Mouse (Mus musculus): ENCODE measurements around the gene Slc6a1.
"Not testable (repeated sequence)": the region's sequence is repeated elsewhere in the genome, so short reads cannot be mapped to it uniquely, and the experiment has no call there.

Gene Slc6a1

DNA sequence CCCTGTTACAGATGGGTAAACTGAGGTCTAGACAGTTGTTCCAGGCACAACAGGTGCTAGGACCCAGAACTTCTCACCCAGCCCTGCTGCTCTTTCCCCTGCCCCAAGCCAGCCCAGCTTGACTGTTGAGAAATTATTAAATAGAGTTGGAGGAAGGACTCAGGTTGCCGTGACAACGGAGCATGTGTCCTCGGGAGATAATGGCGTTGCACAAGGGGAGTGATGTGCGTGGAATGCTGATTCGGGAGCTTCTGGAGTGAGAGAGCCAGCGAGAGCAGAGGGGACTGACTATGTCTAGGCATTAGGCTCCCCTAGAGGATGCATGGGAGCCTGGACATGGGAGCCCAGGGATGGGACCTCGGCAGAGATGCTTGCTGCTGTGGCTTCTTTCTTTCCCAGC lies 7.7 kb downstream of the Slc6a1 start:
- no peak for DNase-seq (ENCODE audit: low read depth)

GRCm38 (mm10) chr6:114290929-114291328 lies 8.5 kb downstream of the Slc6a1 start:
- no peak for DNase-seq (ENCODE audit: low read depth)

DNA sequence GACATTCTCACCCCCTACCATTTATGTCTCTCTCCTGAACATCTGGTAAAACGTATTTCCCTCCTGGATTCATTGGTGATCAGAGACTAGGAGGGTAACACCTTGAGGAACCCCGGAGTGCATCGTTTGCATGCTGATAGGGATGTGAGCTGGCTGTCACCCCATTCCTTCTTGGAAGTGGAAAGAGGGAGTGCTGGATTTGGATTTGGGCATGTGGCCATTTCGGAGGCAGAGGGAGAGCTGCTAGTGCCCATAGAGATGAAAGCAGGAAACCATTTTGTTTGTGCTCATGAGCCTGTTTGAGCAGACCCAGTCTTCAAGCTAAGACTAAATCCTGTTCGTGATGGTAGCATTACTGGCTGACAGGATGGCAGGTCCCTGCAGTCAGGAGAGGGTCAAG lies 9.0 kb downstream of the Slc6a1 start:
- no peak for DNase-seq (ENCODE audit: low read depth)

DNA sequence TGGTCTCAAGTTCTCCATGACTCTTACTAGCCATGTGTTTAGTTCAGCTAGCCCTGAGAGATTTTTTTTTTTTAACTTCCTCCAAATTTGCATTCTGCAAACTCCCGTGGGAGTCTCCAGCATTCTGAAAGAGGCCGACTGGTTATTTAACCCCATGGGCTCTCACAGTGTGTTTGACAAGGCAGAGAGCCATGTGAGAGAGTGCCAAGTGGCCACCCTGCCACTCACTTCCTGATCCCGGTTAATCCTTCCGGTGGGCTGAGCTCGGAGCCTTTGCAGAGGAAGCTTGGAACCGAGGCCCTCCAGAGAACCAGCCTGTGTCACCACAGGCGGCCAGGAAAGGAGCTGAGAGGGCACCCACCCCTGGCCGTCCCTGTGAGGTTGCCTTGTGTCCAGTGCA lies 11.1 kb downstream of the Slc6a1 start:
- DNase-seq (ENCODE audit: low read depth), result no peak

DNA sequence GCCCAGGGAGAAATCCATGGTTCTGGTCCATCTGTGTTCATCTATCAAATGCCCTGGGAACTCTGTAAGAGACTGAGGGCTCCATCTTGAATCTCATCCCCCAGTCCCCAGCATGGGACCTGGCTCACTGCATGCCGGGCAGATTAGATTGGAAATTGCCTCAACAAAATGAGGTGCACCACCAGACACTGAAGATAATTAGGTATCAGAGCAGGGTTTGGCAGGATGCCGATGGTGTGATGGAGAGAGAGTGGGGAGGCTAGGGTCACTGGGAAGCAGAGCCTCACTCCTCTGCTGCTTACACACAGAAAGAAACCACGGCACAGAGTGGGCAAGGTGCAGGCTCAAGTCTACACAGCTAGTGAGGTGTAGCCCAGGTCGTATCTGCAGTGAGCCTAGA lies 12.7 kb downstream of the Slc6a1 start:
- DNase-seq (ENCODE audit: low read depth), result no peak

DNA sequence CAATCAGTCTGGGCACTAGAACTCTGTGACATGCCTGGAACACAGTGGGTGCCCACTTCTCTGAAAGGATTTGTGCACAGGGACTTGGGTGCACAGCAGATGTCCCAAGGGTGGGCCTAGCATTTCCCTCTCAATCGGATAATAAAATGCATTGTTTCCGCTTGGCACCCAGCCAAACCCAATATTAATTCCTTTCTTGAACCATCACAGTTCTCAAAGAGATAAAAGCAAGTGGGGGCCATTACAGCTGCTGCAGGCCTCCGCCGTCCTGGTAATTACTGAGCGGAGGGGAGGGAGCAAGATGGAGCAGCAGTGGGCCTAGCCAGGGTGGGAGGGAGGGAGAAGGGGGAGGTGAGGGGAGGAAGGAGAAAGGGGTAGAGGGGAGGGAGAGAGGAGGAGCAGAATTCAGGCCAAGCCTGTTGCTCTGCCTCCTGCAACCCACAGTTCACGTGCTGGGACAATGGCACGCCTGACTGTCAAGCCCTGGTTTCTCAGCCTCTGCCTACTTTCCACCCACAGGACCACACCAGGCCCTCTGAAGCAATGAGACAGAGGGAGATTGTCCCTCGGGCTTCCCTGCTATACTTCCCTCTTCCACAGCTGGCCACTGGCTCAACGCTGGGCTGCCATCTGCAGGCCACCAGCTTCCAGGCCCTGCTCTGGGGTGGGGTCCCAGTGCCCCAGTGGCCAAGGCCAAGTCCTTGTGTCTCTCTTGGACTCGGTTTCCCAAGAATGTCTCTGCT lies 15.0 kb downstream of the Slc6a1 start:
- no peak for DNase-seq (ENCODE audit: low read depth)

- no peak for DNase-seq (ENCODE audit: low read depth)
These were observed 17.3 kb downstream of the Slc6a1 start for GRCm38 (mm10) chr6:114299699-114300098.

- DNase-seq (ENCODE audit: low read depth), result no peak
These were observed 18.3 kb downstream of the Slc6a1 start for GRCm38 (mm10) chr6:114300737-114301136.

GRCm38 (mm10) chr6:114304668-114305067 lies 22.2 kb downstream of the Slc6a1 start:
- DNase-seq (ENCODE audit: low read depth), result no peak

- no peak for DNase-seq (ENCODE audit: low read depth)
These were observed 38.1 kb downstream of the Slc6a1 start for GRCm38 (mm10) chr6:114320511-114320910.

DNA sequence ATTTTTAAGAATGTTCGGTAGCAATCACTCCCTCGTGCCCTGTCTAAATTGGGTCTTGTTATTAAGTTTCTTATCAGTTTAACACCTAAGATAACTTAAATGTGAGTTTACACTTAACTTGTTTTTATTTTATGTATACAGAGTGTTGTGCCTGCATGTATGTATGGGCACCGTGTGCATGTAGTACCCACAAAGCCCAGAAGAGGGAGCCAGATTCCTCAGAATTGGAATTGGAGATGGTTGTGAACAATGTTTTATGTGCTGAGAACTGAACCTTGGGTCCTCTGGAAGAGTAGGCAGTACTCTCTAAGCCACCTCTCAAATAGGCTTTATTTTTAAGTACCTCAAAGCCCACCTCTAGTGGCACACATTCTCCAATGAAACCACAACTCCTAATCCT lies 38.7 kb downstream of the Slc6a1 start:
- DNase-seq (ENCODE audit: low read depth), result no peak

DNA sequence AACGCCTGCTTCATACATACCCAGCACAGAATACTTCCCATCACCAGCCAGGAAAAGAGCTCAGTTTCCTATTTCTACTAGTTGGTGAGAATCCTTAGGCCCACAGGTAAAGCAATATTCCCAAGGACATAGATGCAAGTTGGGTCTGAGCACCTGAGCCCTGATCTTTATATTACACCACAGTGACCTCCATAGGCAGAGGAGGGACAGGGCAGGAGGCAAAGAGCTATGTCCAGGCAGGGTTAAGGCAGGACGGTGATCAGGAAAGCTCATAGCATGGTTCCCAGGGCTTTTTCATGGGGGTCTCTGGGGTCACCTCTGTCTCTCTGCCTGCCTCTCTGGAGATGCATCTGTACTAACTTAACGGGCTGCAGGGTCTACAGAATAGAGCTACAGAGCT lies 40.5 kb downstream of the Slc6a1 start:
- DNase-seq (ENCODE audit: low read depth), result no peak

GRCm38 (mm10) chr6:114324808-114325207 lies 42.4 kb downstream of the Slc6a1 start:
- DNase-seq (ENCODE audit: low read depth), result no peak

DNA sequence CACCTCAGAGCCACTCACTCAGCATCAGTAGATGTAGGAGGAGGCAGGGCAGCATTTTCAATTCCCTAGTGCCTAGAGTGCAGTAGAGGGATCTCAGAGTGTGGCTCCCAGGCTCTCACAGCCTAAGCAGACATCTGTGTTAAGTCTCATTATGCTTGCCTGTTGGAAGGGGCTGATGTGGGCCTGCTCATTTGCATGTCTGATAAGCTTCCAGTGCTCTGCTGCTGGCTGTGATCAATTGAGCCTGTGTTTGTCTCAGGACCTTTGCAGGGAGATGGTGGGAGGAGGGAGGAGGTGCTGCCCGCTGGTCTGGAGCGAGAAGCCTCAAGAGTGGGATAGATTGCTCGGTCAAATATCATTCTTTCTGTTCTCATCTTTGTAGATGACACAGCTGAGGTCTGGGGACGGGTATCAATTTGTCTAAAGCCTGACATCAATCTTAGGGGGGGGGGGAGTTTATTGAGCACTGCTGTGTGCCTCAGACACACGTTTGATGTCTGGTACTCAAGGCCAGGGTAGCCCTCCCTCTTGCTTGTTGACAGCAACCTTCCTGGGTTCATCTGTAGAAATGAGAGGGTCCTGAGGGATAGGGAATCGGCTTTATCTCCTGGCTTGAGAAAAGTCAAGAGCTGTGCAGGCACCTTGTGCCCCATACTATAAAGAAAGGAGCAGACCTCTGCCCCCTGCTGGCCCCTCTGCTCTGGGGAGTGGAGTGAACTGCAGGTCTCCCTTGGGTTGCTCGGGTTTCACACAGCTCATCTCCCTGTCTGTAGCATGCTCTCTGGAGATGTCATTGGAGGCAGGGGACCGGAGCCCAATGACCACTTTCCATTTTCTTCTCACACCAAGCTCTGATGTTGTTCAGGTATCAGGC lies 47.4 kb downstream of the Slc6a1 start:
- DNase-seq (ENCODE audit: low read depth), result no peak

- no peak for DNase-seq (ENCODE audit: low read depth)
These were observed 49.5 kb downstream of the Slc6a1 start for GRCm38 (mm10) chr6:114331926-114332325.

GRCm38 (mm10) chr6:114336128-114336943 lies 53.9 kb downstream of the Slc6a1 start:
- DNase-seq (ENCODE audit: low read depth), result no peak

DNA sequence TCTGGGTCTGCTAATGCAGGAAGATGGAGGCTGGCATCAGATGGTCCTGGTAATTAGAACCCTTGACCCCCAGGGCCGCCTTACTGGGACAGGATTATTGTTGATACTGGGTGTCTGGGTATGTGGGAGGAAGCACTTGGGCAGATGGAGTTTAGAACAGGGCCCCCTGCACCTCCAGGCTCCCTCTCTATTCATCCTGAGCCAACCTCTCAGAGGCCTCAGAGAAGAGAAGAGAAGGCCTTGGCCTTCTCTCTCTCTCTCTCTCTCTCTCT lies 54.4 kb downstream of the Slc6a1 start:
- no peak for DNase-seq (ENCODE audit: low read depth)

- DNase-seq (ENCODE audit: low read depth), result not testable (repeated sequence)
These were observed 58.9 kb downstream of the Slc6a1 start for GRCm38 (mm10) chr6:114341381-114341780.

- no peak for DNase-seq (ENCODE audit: low read depth)
These were observed 61.3 kb downstream of the Slc6a1 start for GRCm38 (mm10) chr6:114343740-114344139.

- no peak for DNase-seq (ENCODE audit: low read depth)
These were observed 62.7 kb downstream of the Slc6a1 start for GRCm38 (mm10) chr6:114345156-114345555.

- no peak for DNase-seq (ENCODE audit: low read depth)
These were observed 65.7 kb downstream of the Slc6a1 start for GRCm38 (mm10) chr6:114347831-114348754.

DNA sequence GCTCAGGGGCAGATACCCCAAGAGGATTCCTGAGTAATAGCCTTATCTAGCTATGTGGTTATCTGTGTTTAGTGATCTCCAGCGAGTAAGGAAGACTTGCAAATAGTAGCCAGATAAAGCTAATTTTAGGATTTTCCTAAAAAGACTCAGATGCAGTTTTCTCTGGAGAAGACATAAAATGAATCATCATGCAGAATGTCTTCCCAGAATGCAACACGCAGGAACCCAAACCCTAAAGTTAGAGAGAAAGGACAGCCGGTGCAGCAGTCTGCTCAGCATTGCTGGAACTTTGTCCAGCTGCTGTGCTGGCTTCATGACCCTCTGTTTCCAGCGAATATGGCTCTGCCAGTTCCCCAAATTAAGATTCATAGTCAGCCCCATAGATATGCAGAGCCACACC lies 72.2 kb downstream of the Slc6a1 start:
- DNase-seq (ENCODE audit: low read depth), result no peak
